Mouse (Mus musculus): Measurements from ENCODE around the gene Snx29. TPM values are rescaled to one million over a fixed set of nuclear protein-coding genes. Genes with fewer than 3 reads are reported as not detected.

Snx29 gene
- total and polyA plus RNA-seq, 2 experiments: 2.0 to 10.3 TPM

GRCm38 (mm10) chr16:11716932-11717331, 394.2 kb downstream of the Snx29 start:
- H3K27me3 ChIP-seq (ENCODE audit: control insufficient read depth, insufficient read depth, low read length): no peaks in the 10 kb centered on the region
- no peak for TF ChIP-seq POLR2A (IDR thresholded peaks at IDR 0.05; ENCODE audit: extremely low read depth, insufficient read depth, low read length)
- WGBS: 93% methylated on average over 1 of the region's 1 CpGs
- no peak overlapping the region for H3K4me3 ChIP-seq (ENCODE audit: insufficient read depth, low read depth, low read length)
- no peak overlapping the region for H3K27ac ChIP-seq (replicated peaks; ENCODE audit: insufficient read depth, low read depth, low read length)
- no peaks in the 10 kb centered on the region for H3K79me2 ChIP-seq (ENCODE audit: control insufficient read depth, insufficient read depth, low read length)
- no peaks in the 10 kb centered on the region for H3K4me1 ChIP-seq (ENCODE audit: control insufficient read depth, insufficient read depth, low read length)
- peaks cover 11% of the 10 kb centered on the region for H3K36me3 ChIP-seq (ENCODE audit: control insufficient read depth, insufficient read depth, low read length)
- no peak for DNase-seq (ENCODE audit: extremely low read depth, low read depth, low spot score)
- no peak overlapping the region for H3K9ac ChIP-seq (ENCODE audit: low read depth, low read length)

DNA sequence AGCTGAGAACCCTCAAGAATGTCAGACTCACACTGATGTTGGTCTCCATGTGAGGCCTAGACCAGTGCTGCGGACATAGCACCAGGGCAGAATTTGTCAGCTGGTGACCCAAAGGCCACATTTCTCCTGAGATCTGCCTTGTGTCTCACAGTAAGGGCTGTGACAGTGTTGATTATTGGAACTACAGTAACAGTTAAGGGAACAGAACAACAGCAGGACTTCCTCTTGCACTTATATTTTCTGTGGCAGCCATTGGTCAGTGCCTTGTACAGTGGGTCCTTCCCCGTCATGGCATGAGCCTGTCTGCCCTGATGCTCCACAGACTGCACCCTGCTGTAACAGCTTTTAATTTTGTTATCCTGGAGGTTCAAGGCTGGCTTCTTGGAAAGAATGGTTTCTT, 403.2 kb downstream of the Snx29 start:
- no peak for DNase-seq (ENCODE audit: extremely low read depth, low read depth, low spot score)
- no peaks in the 10 kb centered on the region for H3K4me1 ChIP-seq (ENCODE audit: control insufficient read depth, insufficient read depth, low read length)
- no peaks in the 10 kb centered on the region for H3K27me3 ChIP-seq (ENCODE audit: control insufficient read depth, insufficient read depth, low read length)
- H3K9ac ChIP-seq (ENCODE audit: low read depth, low read length): no peak overlapping the region
- no peak for TF ChIP-seq POLR2A (IDR thresholded peaks at IDR 0.05; ENCODE audit: extremely low read depth, insufficient read depth, low read length)
- TF ChIP-seq CTCF (IDR thresholded peaks at IDR 0.05; ENCODE audit: low read depth, low read length): no peak
- H3K36me3 ChIP-seq (ENCODE audit: control insufficient read depth, insufficient read depth, low read length): peaks cover 1% of the 10 kb centered on the region; the same call in 1 of the 2 replicates
- no peak overlapping the region for H3K27ac ChIP-seq (replicated peaks; ENCODE audit: insufficient read depth, low read depth, low read length)
- no peak overlapping the region for H3K4me3 ChIP-seq (ENCODE audit: insufficient read depth, low read depth, low read length)
- 95% methylated on average over 2 of the region's 2 CpGs for WGBS
- no peaks in the 10 kb centered on the region for H3K79me2 ChIP-seq (ENCODE audit: control insufficient read depth, insufficient read depth, low read length)

GRCm38 (mm10) chr16:11727331-11727730, 404.6 kb downstream of the Snx29 start:
- Histone ChIP-seq H3K36me3 (ENCODE audit: control insufficient read depth, insufficient read depth, low read length) (no peaks in the 10 kb centered on the region; the same call in 1 of the 2 replicates), H3K9ac (ENCODE audit: low read depth, low read length) (no peak overlapping the region), H3K27ac (replicated peaks; ENCODE audit: insufficient read depth, low read depth, low read length) (no peak overlapping the region), H3K79me2 (ENCODE audit: control insufficient read depth, insufficient read depth, low read length) (no peaks in the 10 kb centered on the region), H3K4me1 (ENCODE audit: control insufficient read depth, insufficient read depth, low read length) (no peaks in the 10 kb centered on the region), H3K4me3 (ENCODE audit: insufficient read depth, low read depth, low read length) (no peak overlapping the region), H3K27me3 (ENCODE audit: control insufficient read depth, insufficient read depth, low read length) (no peaks in the 10 kb centered on the region)
- no peak for DNase-seq (ENCODE audit: extremely low read depth, low read depth, low spot score)
- WGBS: 97% methylated on average over 9 of the region's 9 CpGs
- TF ChIP-seq CTCF (IDR thresholded peaks at IDR 0.05; ENCODE audit: low read depth, low read length) (no peak), POLR2A (IDR thresholded peaks at IDR 0.05; ENCODE audit: extremely low read depth, insufficient read depth, low read length) (no peak)

- Histone ChIP-seq H3K4me3 (ENCODE audit: insufficient read depth, low read depth, low read length) (no peak overlapping the region), H3K36me3 (ENCODE audit: control insufficient read depth, insufficient read depth, low read length) (no peaks in the 10 kb centered on the region; the same call in 1 of the 2 replicates), H3K9ac (ENCODE audit: low read depth, low read length) (no peak overlapping the region), H3K79me2 (ENCODE audit: control insufficient read depth, insufficient read depth, low read length) (no peaks in the 10 kb centered on the region), H3K27ac (replicated peaks; ENCODE audit: insufficient read depth, low read depth, low read length) (no peak overlapping the region), H3K27me3 (ENCODE audit: control insufficient read depth, insufficient read depth, low read length) (no peaks in the 10 kb centered on the region), H3K4me1 (ENCODE audit: control insufficient read depth, insufficient read depth, low read length) (no peaks in the 10 kb centered on the region)
- 83% methylated on average over 3 of the region's 3 CpGs for WGBS
- DNase-seq (ENCODE audit: extremely low read depth, low read depth, low spot score): no peak
- TF ChIP-seq POLR2A (IDR thresholded peaks at IDR 0.05; ENCODE audit: extremely low read depth, insufficient read depth, low read length): no peak
- no peak for TF ChIP-seq CTCF (IDR thresholded peaks at IDR 0.05; ENCODE audit: low read depth, low read length)
Measured at GRCm38 (mm10) chr16:11728131-11728530, 405.4 kb downstream of the Snx29 start.

GRCm38 (mm10) chr16:11728627-11729026, 405.9 kb downstream of the Snx29 start:
- no peaks in the 10 kb centered on the region for H3K27me3 ChIP-seq (ENCODE audit: control insufficient read depth, insufficient read depth, low read length)
- H3K79me2 ChIP-seq (ENCODE audit: control insufficient read depth, insufficient read depth, low read length): no peaks in the 10 kb centered on the region
- no peak overlapping the region for H3K27ac ChIP-seq (replicated peaks; ENCODE audit: insufficient read depth, low read depth, low read length)
- H3K36me3 ChIP-seq (ENCODE audit: control insufficient read depth, insufficient read depth, low read length): no peaks in the 10 kb centered on the region; the same call in 1 of the 2 replicates
- no peaks in the 10 kb centered on the region for H3K4me1 ChIP-seq (ENCODE audit: control insufficient read depth, insufficient read depth, low read length)
- H3K4me3 ChIP-seq (ENCODE audit: insufficient read depth, low read depth, low read length): no peak overlapping the region
- no peak for DNase-seq (ENCODE audit: extremely low read depth, low read depth, low spot score)
- TF ChIP-seq CTCF (IDR thresholded peaks at IDR 0.05; ENCODE audit: low read depth, low read length) (no peak), POLR2A (IDR thresholded peaks at IDR 0.05; ENCODE audit: extremely low read depth, insufficient read depth, low read length) (no peak)
- 77% methylated on average over 3 of the region's 3 CpGs for WGBS
- no peak overlapping the region for H3K9ac ChIP-seq (ENCODE audit: low read depth, low read length)

- Histone ChIP-seq H3K79me2 (ENCODE audit: control insufficient read depth, insufficient read depth, low read length) (no peaks in the 10 kb centered on the region), H3K4me3 (ENCODE audit: insufficient read depth, low read depth, low read length) (no peak overlapping the region), H3K36me3 (ENCODE audit: control insufficient read depth, insufficient read depth, low read length) (no peaks in the 10 kb centered on the region; the same call in 1 of the 2 replicates), H3K9ac (ENCODE audit: low read depth, low read length) (no peak overlapping the region), H3K27me3 (ENCODE audit: control insufficient read depth, insufficient read depth, low read length) (no peaks in the 10 kb centered on the region), H3K4me1 (ENCODE audit: control insufficient read depth, insufficient read depth, low read length) (no peaks in the 10 kb centered on the region), H3K27ac (replicated peaks; ENCODE audit: insufficient read depth, low read depth, low read length) (no peak overlapping the region)
- no peak for TF ChIP-seq POLR2A (IDR thresholded peaks at IDR 0.05; ENCODE audit: extremely low read depth, insufficient read depth, low read length)
- no peak for TF ChIP-seq CTCF (IDR thresholded peaks at IDR 0.05; ENCODE audit: low read depth, low read length)
- WGBS: 83% methylated on average over 6 of the region's 6 CpGs
- no peak for DNase-seq (ENCODE audit: extremely low read depth, low read depth, low spot score)
Measured at GRCm38 (mm10) chr16:11729111-11729510, 406.4 kb downstream of the Snx29 start.
